In genomic region chr11:31647268-31647667, GRCm38 (mm10) we compare ENCODE assay signal across 16 mouse cellular contexts.
"Had no signal": no experiment of that assay in that cellular context is flagged by ENCODE, and none has a peak within 500 bp of the region (broad histone marks: within the 10 kb centered on the region; RNA-seq: fewer than 3 reads in every experiment).

No protein-coding gene starts in this region.

- H3K9me3 ChIP-seq: limb, embryonic 12.5 days; liver, embryonic 12.5 days; liver, embryonic 15.5 days; lung, embryonic 15.5 days had no signal

- H3K36me3 ChIP-seq: limb, embryonic 12.5 days; liver, embryonic 12.5 days; liver, embryonic 15.5 days; lung, embryonic 15.5 days had no signal

- H3K27me3 ChIP-seq: limb, embryonic 12.5 days; liver, embryonic 12.5 days; liver, embryonic 15.5 days; lung, embryonic 15.5 days had no signal

- H3K9ac ChIP-seq: limb, embryonic 12.5 days; liver, embryonic 12.5 days; liver, embryonic 15.5 days; lung, embryonic 15.5 days had no signal

- DNase-seq: kidney, adult 2 months; layer of hippocampus, adult 9-11 months; liver; lung, adult 18-20 months; lung, postnatal 10 days; lung, postnatal 36 days; thymus, adult 18-20 months; thymus, postnatal 36 days had no signal

- H3K27ac ChIP-seq: kidney, postnatal 0 days; limb, embryonic 12.5 days; liver, embryonic 12.5 days; liver, embryonic 15.5 days; lung, embryonic 15.5 days had no signal

- H3K4me1 ChIP-seq: liver, embryonic 12.5 days; liver, embryonic 15.5 days; lung, embryonic 15.5 days had no signal

- H3K4me3 ChIP-seq: layer of hippocampus, adult 2 months; limb, embryonic 12.5 days; liver, embryonic 12.5 days; liver, embryonic 15.5 days; lung, embryonic 15.5 days; megakaryocyte, embryonic 14.5 days had no signal

- ATAC-seq: intestine, postnatal 0 days; liver, embryonic 12.5 days had no signal

- H3K4me2 ChIP-seq: limb, embryonic 12.5 days; liver, embryonic 12.5 days; liver, embryonic 15.5 days; lung, embryonic 15.5 days had no signal
